Mouse (Mus musculus): ENCODE data around the gene Anks1b. TPM values are rescaled to one million over a fixed set of nuclear protein-coding genes. Genes with fewer than 3 reads are reported as not detected.

The Anks1b gene
- polyA plus RNA-seq, 1 experiment: 1.3 TPM

- DNase-seq: no peak
Measured at GRCm38 (mm10) chr10:90942001-90942700, 1068.8 kb downstream of the Anks1b start.

DNA sequence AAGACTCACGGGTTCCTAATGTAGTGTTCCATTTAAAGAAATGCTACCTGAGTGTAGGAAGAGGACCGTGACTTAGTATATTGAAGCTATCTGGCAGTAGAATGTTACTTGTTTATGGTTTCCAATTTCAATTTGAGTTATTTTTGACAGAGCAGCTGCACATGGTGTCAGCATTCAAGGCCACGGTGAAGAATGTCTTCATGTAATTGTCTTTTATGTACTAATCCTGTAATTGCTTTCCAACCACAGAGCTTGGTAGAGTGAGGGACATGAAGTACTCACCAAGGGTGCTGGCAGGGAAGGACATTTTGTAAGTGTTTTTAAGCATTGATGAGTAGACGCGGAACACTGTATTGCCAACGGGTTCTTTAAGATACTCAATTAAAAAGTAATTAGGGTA lies 1073.7 kb downstream of the Anks1b start:
- H3K4me1 ChIP-seq (ENCODE audit: control insufficient read depth, insufficient read depth, low read length): no peaks in the 10 kb centered on the region
- WGBS: 79% methylated on average over 6 of the region's 6 CpGs
- no peak overlapping the region for H3K27ac ChIP-seq (ENCODE audit: insufficient read depth, low read depth, low read length)
- no peak overlapping the region for H3K4me3 ChIP-seq (ENCODE audit: insufficient read depth, low read depth, low read length)
- no peaks in the 10 kb centered on the region; the same call in 1 of the 2 replicates for H3K27me3 ChIP-seq (replicated peaks; ENCODE audit: control insufficient read depth, insufficient read depth, low read length)
- TF ChIP-seq POLR2A (IDR thresholded peaks at IDR 0.05; ENCODE audit: low read depth, low read length) (no peak), CTCF (conservative IDR thresholded peaks at IDR 0.05; ENCODE audit: insufficient read depth, insufficient read length, low read depth, low read length) (no peak)
- no peak for DNase-seq
- no peaks in the 10 kb centered on the region for H3K36me3 ChIP-seq (ENCODE audit: control insufficient read depth, insufficient read depth, low read length)

More at GRCm38 (mm10) chr10:90942001-90942700, 1068.8 kb downstream of the Anks1b start:
- Histone ChIP-seq H3K27me3 (replicated peaks; ENCODE audit: control insufficient read depth, insufficient read depth, low read length) (no peaks in the 10 kb centered on the region), H3K36me3 (ENCODE audit: control insufficient read depth, insufficient read depth, low read length) (no peaks in the 10 kb centered on the region), H3K4me3 (ENCODE audit: insufficient read depth, low read depth, low read length) (no peak overlapping the region), H3K27ac (ENCODE audit: insufficient read depth, low read depth, low read length) (no peak overlapping the region), H3K4me1 (ENCODE audit: control insufficient read depth, insufficient read depth, low read length) (no peaks in the 10 kb centered on the region)
- no peak for TF ChIP-seq POLR2A (IDR thresholded peaks at IDR 0.05; ENCODE audit: low read depth, low read length)
- no peak for TF ChIP-seq CTCF (conservative IDR thresholded peaks at IDR 0.05; ENCODE audit: insufficient read depth, insufficient read length, low read depth, low read length)
- 80% methylated on average over 14 of the region's 14 CpGs for WGBS

DNA sequence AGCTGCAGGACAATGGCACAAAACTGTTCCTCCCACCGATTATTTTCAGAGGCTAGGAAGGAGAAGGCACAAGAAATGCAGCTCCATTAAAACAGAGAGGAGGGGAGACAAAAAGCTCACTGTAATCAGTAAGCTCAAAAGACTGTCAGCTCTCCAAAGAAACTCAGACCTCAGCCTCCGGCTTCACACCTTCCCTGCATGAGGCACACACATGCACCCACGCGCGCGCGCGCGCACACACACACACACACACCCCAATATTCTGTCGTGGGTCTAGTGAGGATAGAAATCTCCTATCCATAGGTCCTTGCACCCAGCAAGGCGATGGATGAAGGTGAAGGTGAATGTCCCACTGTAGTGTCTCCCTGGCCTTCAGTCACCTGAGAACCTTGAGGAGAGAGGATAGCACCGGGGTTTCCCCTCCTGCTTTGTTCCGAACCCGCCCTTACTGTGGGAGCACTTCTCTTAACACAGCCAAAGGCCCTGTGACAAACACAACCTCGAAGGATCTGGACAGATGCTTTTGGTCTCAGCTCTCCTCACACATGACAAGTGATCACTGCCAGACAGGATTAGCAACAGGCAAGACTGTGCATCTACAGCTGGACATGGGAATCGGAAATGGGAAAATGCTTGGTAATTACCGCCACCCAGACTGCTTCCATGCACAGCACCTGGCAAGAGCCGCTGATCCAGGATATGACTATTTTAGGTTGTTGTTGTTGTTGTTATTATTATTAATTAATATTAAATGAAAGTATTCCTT lies 1074.5 kb downstream of the Anks1b start:
- WGBS: 90% methylated on average over 18 of the region's 18 CpGs
- TF ChIP-seq CTCF (conservative IDR thresholded peaks at IDR 0.05; ENCODE audit: insufficient read depth, insufficient read length, low read depth, low read length) (no peak), POLR2A (IDR thresholded peaks at IDR 0.05; ENCODE audit: low read depth, low read length) (no peak)
- no peak for DNase-seq

DNA sequence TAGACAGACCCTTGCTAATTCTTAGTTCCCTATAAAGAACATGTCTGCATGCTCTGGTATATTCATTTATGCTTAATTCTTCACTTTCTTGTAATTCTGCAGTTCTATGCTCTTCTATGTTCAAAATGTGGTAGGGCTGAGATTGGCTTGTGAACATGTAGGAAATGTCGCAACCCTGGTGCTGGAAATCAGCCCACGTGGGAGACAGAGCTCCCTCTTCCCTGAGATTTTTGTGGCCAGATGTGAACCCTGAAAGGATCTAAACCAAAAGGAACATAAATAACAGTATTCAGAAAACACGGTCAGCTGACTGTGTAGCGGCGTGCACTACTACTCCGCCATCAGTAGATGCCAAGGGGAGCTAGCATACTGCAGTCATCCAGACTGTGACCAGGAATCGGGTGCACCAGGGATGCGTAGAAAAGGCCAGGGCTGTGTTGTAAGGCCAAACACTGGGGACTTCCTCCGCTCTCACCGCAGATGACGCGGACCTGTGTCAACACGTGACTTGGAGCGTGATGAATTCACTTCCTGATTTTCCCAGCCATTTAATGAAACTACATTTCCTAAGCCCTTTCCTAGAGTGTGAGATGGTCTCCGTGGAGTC lies 1079.9 kb downstream of the Anks1b start:
- 86% methylated on average over 15 of the region's 15 CpGs for WGBS
- H3K4me1 ChIP-seq (ENCODE audit: control insufficient read depth, insufficient read depth, low read length): no peaks in the 10 kb centered on the region
- no peak overlapping the region for H3K4me3 ChIP-seq (ENCODE audit: insufficient read depth, low read depth, low read length)
- no peak for TF ChIP-seq CTCF (conservative IDR thresholded peaks at IDR 0.05; ENCODE audit: insufficient read depth, insufficient read length, low read depth, low read length)
- TF ChIP-seq POLR2A (IDR thresholded peaks at IDR 0.05; ENCODE audit: low read depth, low read length): no peak
- no peak for DNase-seq
- no peaks in the 10 kb centered on the region for H3K36me3 ChIP-seq (ENCODE audit: control insufficient read depth, insufficient read depth, low read length)
- H3K27ac ChIP-seq (ENCODE audit: insufficient read depth, low read depth, low read length): no peak overlapping the region
- H3K27me3 ChIP-seq (replicated peaks; ENCODE audit: control insufficient read depth, insufficient read depth, low read length): no peaks in the 10 kb centered on the region; the same call in 1 of the 2 replicates

More for the DNA sequence above, 1074.5 kb downstream of the Anks1b start:
- Histone ChIP-seq H3K27me3 (replicated peaks; ENCODE audit: control insufficient read depth, insufficient read depth, low read length) (no peaks in the 10 kb centered on the region; the same call in 1 of the 2 replicates), H3K36me3 (ENCODE audit: control insufficient read depth, insufficient read depth, low read length) (no peaks in the 10 kb centered on the region), H3K27ac (ENCODE audit: insufficient read depth, low read depth, low read length) (no peak overlapping the region), H3K4me3 (ENCODE audit: insufficient read depth, low read depth, low read length) (no peak overlapping the region), H3K4me1 (ENCODE audit: control insufficient read depth, insufficient read depth, low read length) (no peaks in the 10 kb centered on the region)

GRCm38 (mm10) chr10:90953821-90954220 lies 1080.5 kb downstream of the Anks1b start:
- no peak for TF ChIP-seq CTCF (conservative IDR thresholded peaks at IDR 0.05; ENCODE audit: insufficient read depth, insufficient read length, low read depth, low read length)
- no peak for TF ChIP-seq POLR2A (IDR thresholded peaks at IDR 0.05; ENCODE audit: low read depth, low read length)
- H3K4me1 ChIP-seq (ENCODE audit: control insufficient read depth, insufficient read depth, low read length): no peaks in the 10 kb centered on the region
- no peaks in the 10 kb centered on the region; the same call in 1 of the 2 replicates for H3K27me3 ChIP-seq (replicated peaks; ENCODE audit: control insufficient read depth, insufficient read depth, low read length)
- H3K4me3 ChIP-seq (ENCODE audit: insufficient read depth, low read depth, low read length): no peak overlapping the region
- DNase-seq: no peak
- no peak overlapping the region for H3K27ac ChIP-seq (ENCODE audit: insufficient read depth, low read depth, low read length)
- WGBS: 62% methylated on average over 6 of the region's 6 CpGs
- no peaks in the 10 kb centered on the region for H3K36me3 ChIP-seq (ENCODE audit: control insufficient read depth, insufficient read depth, low read length)

GRCm38 (mm10) chr10:90960374-90960773 lies 1087.1 kb downstream of the Anks1b start:
- Histone ChIP-seq H3K27me3 (replicated peaks; ENCODE audit: control insufficient read depth, insufficient read depth, low read length) (no peaks in the 10 kb centered on the region), H3K4me3 (ENCODE audit: insufficient read depth, low read depth, low read length) (no peak overlapping the region), H3K36me3 (ENCODE audit: control insufficient read depth, insufficient read depth, low read length) (no peaks in the 10 kb centered on the region), H3K27ac (ENCODE audit: insufficient read depth, low read depth, low read length) (no peak overlapping the region), H3K4me1 (ENCODE audit: control insufficient read depth, insufficient read depth, low read length) (no peaks in the 10 kb centered on the region)
- DNase-seq: no peak
- no peak for TF ChIP-seq CTCF (conservative IDR thresholded peaks at IDR 0.05; ENCODE audit: insufficient read depth, insufficient read length, low read depth, low read length)
- TF ChIP-seq POLR2A (IDR thresholded peaks at IDR 0.05; ENCODE audit: low read depth, low read length): no peak
- 54% methylated on average over 7 of the region's 7 CpGs for WGBS

DNA sequence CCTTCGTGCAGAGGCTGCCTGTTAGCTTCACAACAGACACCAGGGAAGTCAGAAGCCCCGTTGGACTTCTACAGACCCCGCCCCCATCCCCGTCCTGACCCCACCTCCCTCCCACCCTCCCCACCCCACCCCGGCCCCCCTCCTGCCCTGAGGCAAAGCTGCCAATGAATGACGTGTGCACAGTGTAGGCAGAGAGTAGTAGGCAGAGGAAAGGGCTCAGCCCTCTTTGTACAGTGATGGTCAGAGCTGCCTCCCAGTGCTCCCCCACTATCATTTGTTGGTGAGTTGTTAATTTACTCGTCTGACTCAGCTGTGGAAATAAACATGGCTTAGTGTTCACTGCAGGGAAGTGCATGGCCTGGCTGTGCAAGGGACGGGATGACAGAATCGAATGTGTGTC lies 1091.2 kb downstream of the Anks1b start:
- TF ChIP-seq POLR2A (IDR thresholded peaks at IDR 0.05; ENCODE audit: low read depth, low read length) (no peak), CTCF (conservative IDR thresholded peaks at IDR 0.05; ENCODE audit: insufficient read depth, insufficient read length, low read depth, low read length) (no peak)
- WGBS: 28% methylated on average over 9 of the region's 9 CpGs

More for the DNA sequence above, 1091.2 kb downstream of the Anks1b start:
- no peak overlapping the region for H3K4me3 ChIP-seq (ENCODE audit: insufficient read depth, low read depth, low read length)
- H3K27ac ChIP-seq (ENCODE audit: insufficient read depth, low read depth, low read length): no peak overlapping the region
- H3K27me3 ChIP-seq (replicated peaks; ENCODE audit: control insufficient read depth, insufficient read depth, low read length): no peaks in the 10 kb centered on the region
- H3K36me3 ChIP-seq (ENCODE audit: control insufficient read depth, insufficient read depth, low read length): no peaks in the 10 kb centered on the region
- no peak for DNase-seq
- H3K4me1 ChIP-seq (ENCODE audit: control insufficient read depth, insufficient read depth, low read length): no peaks in the 10 kb centered on the region

Measured in kidney, adult 2 months (tissue).